Mouse (Mus musculus) liver, embryonic 14.5 days (tissue): Measurements from ENCODE around the gene Gse1.

Experiments
- CTCF ChIP-seq: IDR thresholded peaks from 2 replicates; pipeline ENCODE4 v1.5.1; 2016; ENCODE audit warnings: antibody characterized with exemption, low read depth, control low read depth
- EP300 ChIP-seq: IDR thresholded peaks from 2 replicates; pipeline ENCODE4 v1.6.1; 2016; ENCODE audit warnings: antibody characterized with exemption, low read depth

- TF ChIP-seq CTCF (peak; percentile 96), EP300 (no peak)
Observed at GRCm38 (mm10) chr8:120595963-120596362, 367.7 kb downstream of the Gse1 start.
